Mouse (Mus musculus) urinary bladder, adult 18-20 months (tissue): ENCODE measurements around the gene Trappc13.
A peak's percentile ranks its signal among the peaks of the same experiment; 100 is the strongest.

Experiments used
- DNase-seq, 2 experiments: peaks; one replicate each; pipeline ENCODE4 v3.0.0; 2022; ENCODE audit warnings: low spot score in 2 of 2, mixed read lengths in 2 of 2

The Trappc13 gene

GRCm38 (mm10) chr13:104114827-104115226, 63.4 kb downstream of the Trappc13 start:
- DNase-seq = no peak

DNA sequence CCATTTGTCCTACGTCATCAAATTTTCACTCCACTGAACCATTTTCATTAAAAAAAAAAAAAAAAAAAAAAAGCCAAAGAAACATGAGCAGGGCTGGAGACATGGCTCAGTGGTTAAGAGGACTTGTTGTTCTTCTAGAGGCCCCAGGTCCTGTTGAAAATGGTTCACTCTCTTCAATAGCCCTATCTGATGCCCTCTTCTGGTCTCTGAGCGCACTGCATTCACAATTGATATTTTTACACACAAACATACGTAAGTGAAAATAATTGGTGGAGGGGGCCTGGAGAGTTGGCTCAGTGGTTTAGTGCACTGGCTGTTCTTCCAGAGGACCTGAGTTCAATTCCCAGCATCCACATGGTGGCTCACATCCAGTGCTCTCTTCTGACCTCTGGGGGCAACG, 64.5 kb downstream of the Trappc13 start:
- no peak for DNase-seq

- no peak for DNase-seq
Observed at GRCm38 (mm10) chr13:104112266-104112900, 65.9 kb downstream of the Trappc13 start.

GRCm38 (mm10) chr13:104110526-104110925, 67.7 kb downstream of the Trappc13 start:
- no peak for DNase-seq

- DNase-seq = peak; percentile 27 to 33
Observed at GRCm38 (mm10) chr13:104109816-104110521, 68.3 kb downstream of the Trappc13 start.

DNA sequence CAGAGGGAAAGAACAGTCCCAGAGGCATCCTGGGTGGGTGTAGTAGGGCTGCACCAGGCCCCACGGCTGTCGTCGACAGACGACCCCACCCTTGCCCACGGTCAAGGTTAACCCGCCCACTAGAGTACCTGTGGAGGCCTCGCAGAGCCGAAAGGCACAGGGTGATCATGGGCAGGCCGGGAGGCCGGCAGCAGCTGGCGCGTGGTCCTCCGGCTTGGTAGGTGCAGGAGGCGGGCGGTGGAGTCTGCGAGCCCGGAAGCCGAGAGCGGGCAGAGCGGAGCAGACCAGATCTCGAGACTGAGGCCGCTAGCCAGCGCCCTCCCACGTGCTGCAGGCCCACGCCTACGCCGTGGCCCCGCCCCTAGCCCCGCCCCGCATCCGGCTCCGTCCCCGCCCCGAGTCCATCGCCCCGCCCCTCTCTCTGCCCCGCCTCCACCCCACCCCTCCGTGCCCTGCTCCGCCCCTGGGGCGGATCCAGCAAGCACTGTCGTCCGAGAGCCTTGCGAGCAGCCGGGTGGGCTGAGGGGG, 68.9 kb downstream of the Trappc13 start, which contains the start of the genes Nln and Sgtb:
Gene Nln (minus strand): TSS at position 327 of the 528 bp plus-strand sequence.
Gene Sgtb (plus strand): TSS at position 454 of the 528 bp plus-strand sequence.
- peak; percentile 71 to 83 for DNase-seq

DNA sequence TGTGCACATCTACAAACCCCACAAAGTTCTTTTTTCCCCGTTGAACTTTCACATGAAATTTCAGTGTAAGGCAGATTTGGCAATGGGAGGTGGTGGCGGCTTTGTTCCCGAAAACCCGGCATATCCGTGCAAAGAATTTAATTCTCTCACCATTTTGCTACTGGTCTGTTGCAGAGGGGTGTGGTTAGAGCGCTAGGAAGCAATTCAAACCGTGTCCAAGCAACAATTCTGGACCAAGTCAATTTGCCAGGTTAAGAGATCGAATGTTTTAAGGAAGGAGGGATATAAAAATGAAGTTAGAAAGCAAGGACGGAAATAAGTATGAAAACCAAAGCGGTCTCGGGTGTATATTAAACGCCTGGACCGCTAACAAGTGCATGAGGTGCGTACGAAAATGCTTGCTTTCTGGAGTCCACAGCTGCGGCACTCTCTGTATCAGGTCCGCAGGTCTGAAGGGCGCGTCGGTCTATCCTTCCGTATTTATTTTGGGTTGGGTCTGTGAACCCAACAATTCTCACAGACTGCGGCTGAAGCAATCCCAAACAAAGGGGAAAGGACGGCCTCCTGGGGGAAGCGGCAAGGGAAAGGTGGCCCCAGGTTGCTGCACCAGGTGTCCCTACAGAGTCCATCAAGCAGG, 69.5 kb downstream of the Trappc13 start:
- DNase-seq = no peak

DNA sequence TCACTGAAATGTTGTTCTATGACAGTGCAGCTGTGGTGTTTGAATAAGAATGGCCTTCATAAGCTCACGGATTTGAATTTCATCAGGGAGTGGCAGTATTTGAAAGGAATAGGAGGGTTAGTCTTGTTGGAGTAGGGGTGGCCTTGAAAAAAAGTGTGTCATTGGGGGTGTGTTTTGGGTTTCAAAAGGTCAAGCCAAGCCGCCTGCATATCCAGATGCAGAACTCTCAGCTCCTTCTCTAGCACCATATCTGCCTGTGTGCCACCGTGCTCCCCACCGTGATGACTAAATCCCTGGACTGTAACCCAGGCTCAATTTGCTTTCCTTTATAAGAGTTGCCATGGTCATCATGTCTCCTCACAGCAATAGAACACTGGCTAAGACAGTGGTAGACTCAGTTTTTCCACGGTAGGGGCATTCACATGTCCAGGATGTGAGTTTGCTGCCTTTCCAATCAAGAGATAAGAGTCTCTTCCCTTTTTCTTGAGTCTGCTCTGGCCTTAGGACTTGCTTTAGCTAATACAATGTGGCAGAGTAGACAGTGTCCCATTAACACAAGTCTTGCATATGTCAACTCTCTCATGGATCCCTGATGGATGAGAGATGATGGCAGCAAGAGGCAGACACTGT, 76.5 kb downstream of the Trappc13 start:
- DNase-seq = no peak

DNA sequence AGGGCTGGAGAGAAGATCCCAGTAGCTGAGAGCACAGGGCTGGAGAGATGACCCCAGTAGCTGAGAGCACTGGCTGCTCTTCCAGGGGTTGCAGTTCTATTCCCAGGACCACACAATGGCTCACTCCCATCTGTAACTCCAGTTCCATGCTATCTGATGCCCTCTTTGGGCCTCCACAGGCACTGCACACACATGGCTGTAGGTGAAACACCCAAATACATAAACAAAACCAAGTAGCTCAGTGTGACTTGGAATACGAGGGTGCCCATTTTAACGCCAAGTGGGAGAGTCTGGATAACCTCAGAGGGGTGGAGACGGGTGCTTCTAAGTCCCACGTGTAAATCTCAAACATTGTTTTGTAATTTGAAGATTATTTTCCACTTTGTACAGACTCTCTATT, 77.9 kb downstream of the Trappc13 start:
- no peak for DNase-seq

- no peak for DNase-seq
Observed at GRCm38 (mm10) chr13:104097190-104097589, 81.1 kb downstream of the Trappc13 start.

- DNase-seq = no peak
Observed at GRCm38 (mm10) chr13:104095955-104096354, 82.3 kb downstream of the Trappc13 start.

GRCm38 (mm10) chr13:104094531-104095385, 83.5 kb downstream of the Trappc13 start:
- DNase-seq = peak in 1 of 2 experiments; percentile 33
